Mouse (Mus musculus): ENCODE measurements around the gene Sort1. TPM values are rescaled to one million over a fixed set of nuclear protein-coding genes. Genes with fewer than 3 reads are reported as not detected.
"Not testable (repeated sequence)": the region's sequence is repeated elsewhere in the genome, so short reads cannot be mapped to it uniquely, and the experiment has no call there.

Gene Sort1
- 100 to 1,000 TPM; 299 to 314 TPM for total RNA-seq (2021)

DNA sequence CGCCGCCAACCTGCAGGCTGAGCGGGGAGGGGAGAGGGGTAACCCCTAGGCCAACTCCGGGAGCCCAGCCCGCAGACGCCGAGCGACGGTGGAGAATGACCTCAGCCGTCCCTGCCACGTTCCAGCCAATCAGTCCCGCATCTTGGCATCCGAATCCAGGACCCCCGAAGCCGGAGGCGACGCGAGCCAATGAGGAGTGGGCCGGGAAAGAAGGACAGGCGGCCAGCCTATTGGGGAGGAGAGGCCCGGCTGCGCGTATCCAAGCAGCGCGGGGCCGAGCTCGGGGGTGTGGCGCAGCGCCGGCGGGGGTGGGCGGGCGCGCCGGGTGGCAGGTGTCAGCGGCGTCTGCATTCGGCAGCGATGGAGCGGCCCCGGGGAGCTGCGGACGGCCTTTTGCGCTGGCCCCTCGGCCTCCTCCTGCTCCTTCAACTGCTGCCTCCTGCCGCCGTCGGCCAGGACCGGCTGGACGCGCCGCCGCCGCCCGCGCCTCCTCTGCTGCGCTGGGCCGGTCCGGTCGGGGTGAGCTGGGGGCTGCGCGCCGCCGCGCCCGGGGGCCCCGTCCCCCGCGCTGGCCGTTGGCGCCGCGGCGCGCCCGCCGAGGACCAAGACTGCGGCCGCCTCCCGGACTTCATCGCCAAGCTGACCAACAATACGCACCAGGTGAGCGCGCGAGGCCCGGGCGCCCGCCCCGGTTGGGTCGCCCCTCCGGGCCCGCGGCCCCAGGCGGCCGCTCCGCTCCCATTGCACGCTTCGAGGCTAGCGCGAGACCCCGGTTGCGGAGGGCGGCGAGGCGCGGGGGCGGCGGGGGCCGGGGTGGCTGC, at the start of gene Sort1:
Gene Sort1, plus strand, starts transcription at position 302 of the 821 bp plus-strand sequence.
- intact Hi-C loops (cut with DNase I), result loop anchor here (5.0 kb wide), 2 partner anchors 73 to 278 kb away; partner anchors contain the start of gene Tmem167b
- peak; percentile 90 to 91 for DNase-seq (ENCODE audit: low spot score in 2 of 2)

DNA sequence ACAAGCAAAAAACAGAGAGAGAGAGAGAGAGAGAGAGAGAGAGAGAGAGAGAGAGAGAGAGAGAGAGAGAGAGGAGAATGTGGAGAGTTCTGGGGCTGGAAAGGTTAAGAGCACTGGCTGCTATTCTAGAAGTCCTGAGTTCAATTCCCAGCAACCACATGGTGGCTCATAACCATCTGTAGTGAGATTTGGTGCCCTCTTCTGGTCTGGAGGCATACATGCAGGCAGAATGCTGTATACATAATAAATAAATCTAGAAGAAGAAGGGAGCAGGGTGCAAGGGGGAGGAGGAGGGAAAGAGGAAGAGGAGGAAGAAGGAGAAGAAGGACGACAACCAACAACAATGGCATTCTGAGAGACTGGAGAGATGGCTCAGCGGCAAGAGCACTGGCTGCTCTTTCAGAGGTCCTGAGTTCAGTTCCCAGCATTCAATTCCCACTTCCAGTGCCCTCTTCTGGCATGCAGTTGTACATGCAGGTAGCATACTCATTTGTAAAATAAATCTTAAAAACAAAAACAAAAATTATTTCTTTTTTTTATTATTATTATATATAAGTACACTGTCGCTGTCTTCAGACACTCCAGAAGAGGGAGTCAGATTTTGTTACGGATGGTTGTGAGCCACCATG, 46.3 kb upstream of the Sort1 start:
- DNase-seq (ENCODE audit: low spot score in 2 of 2); intact Hi-C loops (cut with DNase I): not testable (repeated sequence)

DNA sequence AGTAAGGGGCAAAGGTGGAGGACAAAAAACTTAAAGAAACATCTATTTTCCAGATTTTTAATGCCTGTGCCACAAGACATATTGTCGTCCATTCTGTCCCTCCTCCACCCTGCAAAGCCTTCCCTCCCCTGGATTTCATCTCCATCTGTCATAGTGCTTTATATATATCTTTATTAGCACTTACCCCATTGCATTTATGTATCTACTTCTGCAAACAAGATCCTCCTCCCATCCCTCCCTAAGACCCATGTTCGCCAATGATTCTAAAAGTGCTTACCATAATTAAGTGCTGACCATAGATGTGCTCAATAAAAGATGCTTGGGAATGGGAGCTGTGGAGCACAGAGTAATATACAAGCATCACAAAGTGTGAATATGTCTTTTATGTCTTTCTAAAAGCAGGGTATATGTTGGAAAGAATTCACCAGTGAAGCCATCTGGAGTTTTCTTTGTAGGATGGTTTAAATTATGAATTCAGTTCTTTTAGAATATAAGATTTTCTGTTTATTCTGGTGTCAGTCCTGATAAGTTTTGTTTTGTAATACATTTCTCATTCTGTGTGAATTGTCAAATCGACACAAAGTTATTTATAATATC, 42.5 kb upstream of the Sort1 start:
- no peak for DNase-seq (ENCODE audit: low spot score in 2 of 2)
- intact Hi-C loops (cut with DNase I), result no loop called here

DNA sequence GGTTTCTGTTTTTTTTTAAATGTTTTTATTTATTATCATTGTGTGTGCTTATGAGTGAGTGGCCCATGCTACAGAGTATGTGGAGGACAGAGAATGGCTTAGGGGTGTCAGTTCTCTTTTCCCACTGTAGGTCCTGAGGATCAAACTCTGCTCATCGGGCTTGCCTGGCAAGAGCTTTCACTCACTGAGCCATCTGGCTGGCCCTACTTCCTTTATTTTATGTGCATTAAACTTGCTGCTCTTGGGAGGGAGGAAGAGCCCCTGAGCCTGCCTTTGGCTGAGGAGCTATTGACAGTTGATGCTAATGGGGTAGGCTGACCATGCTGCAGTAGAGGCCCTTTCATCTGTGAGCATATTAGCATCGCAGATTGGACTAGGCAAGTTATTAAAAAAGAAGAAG, 37.0 kb upstream of the Sort1 start:
- intact Hi-C loops (cut with DNase I), result no loop called here
- DNase-seq (ENCODE audit: low spot score in 2 of 2), result no peak

DNA sequence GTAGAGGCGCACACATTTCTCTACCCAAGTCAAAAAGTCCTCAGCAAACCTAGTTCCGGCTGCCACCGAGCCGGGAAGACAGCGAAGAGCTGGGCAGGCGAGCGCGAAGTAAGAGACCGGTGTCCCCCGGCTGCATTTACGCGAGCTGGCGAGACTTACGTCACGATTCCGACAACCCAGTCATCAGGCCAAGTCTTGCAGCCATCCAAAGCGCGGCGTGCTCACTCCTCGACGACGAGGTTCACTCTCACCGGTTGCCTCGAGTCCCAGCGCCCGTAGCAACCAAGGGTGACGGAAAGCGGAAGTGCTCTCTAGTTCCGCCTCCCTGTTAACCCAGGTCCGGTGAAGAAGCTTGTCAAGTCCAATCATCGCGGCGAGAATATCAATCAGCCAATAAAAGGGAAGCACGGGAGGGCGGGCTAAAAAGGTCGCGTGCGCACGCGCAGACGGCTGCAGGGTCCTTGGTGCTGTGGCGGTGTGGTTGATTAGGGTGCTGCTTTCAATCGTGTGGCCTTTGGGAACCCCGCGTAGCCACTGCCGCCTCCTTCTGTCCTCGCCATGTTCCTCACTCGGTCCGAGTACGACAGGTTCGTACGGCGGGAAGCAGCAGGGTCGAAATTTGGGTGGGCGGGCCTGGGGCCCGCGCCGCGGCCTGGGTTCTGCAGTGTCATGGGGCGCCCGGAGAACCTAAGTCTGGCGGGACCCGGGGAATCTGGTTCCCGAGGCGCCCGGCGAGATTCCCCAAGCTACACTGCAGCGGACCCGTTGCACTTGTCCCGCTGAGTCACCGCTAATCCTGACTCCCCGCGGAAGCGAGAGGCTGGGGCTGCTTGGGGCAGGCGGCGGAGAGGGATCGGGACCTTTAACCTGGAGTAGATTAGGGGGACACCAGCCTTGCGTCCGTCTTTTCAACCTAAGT, 26.9 kb upstream of the Sort1 start, which contains the start of gene Psma5:
Gene Psma5, plus strand, starts transcription at position 208 of the 919 bp plus-strand sequence.
- DNase-seq (ENCODE audit: low spot score in 2 of 2), result peak; percentile 91 to 93
- intact Hi-C loops (cut with DNase I), result loop anchor here (2.0 to 5.0 kb wide), 2 partner anchors 46 to 95 kb away; partner anchors contain the start of gene Atxn7l2

DNA sequence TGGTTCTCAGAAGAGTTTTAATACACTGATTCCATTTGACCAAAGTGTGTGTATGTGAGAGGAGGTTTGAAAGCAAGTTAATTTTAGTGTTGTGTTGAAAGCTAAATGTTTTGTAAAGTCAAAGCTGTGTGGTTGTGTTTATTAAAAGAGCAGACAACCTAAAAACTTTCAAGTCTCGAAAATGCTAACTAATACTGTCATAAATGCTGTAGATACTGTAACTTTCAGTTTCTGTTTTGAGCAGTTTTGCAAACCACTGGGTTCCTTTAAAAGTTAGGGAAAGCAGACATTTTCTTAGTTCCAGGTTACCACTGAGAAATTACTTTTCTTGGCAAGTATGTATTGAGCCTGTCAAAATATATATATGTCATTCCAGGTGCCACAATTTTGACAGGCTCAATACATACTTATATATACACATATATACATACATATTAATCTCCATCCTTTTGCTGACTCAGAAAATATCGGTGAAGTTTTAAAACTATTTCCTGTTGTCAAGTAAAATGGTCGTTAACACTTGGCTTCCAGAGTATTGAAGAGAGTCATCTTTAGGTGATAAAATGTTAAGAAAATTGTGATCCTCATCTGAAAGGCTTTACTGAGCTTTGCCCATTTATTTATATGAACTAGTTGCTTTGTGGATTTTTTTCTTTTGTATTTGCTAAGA, 25.9 kb upstream of the Sort1 start:
- intact Hi-C loops (cut with DNase I), result loop anchor here (2.0 to 5.0 kb wide), 2 partner anchors 47 to 96 kb away; partner anchors contain the start of gene Atxn7l2
- DNase-seq (ENCODE audit: low spot score in 2 of 2), result no peak

DNA sequence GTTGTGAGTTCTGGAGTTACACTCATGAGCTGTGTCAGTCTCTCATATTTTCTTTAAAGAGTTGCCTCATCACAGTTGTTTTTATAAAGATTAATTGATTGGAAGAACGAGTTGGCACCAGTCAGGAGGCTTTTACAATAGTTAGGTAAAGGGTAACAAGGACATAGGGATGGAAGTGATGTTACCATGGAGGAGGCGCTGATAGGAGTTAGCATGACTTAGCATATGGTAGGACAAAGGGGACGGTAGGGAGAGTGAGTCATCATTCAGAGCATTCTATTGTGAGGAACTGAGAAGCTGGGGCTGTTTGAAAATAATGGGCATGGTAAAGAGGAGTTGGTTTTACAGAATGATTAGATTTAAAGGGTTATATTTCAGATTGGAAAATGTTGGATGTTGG, 24.6 kb upstream of the Sort1 start:
- DNase-seq (ENCODE audit: low spot score in 2 of 2), result no peak
- intact Hi-C loops (cut with DNase I), result loop anchor here (5.0 kb wide), 1 partner anchor 97 kb away; no protein-coding TSS in a partner anchor

GRCm38 (mm10) chr3:108279495-108279894, 4.4 kb upstream of the Sort1 start:
- intact Hi-C loops (cut with DNase I), result loop anchor here (5.0 kb wide), 1 partner anchor 112 kb away; no protein-coding TSS in a partner anchor
- DNase-seq (ENCODE audit: low spot score in 2 of 2), result not testable (repeated sequence)

DNA sequence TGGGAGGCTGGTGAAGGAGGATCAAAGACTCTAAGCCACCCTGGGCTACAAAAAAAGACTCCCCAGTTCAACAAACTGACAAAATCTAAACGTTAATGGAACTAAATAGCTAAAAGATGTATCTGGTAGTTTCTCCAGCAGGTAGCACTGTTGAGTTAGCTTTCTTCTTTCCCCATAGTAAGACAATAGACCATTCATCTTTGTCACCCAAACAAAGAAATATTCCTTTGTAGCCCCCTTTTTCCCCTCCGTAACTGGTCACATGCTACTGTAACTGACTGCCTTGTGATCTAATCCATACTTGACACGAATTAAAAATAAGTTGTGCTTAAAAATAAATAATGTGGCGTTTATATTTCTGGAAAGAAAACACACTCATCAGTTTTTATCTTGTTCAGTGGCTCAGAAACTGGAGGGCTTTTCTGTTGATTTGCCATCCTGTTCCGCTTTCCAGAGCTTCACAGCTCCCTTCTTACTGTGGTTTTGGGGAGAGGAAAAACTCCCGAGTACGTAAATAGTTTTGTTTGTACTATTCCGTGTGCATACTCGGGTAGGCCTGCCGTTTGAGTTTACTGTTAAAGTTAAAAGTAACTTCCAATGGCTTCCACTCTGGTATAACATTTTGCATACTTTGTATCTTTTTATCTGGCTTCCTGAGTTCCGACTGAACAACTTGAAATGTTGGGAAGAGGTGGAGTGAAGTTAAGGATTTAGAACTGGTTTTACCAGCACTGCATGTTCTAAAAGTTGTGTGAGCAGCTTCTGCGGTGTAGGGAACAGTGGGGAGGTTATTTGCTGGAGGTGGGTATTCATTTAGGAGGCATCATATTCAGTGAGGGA, 1.3 kb upstream of the Sort1 start:
- no peak for DNase-seq (ENCODE audit: low spot score in 2 of 2)
- intact Hi-C loops (cut with DNase I), result loop anchor here (1.0 to 5.0 kb wide), 3 partner anchors 75 to 280 kb away; partner anchors contain the start of gene Tmem167b

DNA sequence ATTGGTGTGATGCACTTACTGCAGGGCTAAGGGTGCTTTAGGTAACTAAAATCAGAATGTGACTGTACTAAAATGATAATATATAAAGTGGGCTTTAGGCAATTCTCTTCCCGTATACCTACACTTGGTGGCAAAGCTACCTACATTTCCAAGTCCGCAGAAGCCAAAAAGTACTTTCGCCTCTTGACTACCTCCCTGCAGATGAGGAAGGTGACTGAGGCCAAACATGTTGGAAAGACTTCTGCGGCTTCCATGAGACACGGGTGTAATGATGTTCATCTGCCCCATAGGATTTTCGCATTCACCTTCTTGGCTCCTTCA, 681 bp upstream of the Sort1 start:
- peak in 1 of 2 experiments; percentile 18 for DNase-seq (ENCODE audit: low spot score in 2 of 2)
- intact Hi-C loops (cut with DNase I), result loop anchor here (5.0 kb wide), 2 partner anchors 74 to 279 kb away; partner anchors contain the start of gene Tmem167b

- DNase-seq (ENCODE audit: low spot score in 2 of 2), result no peak
- intact Hi-C loops (cut with DNase I), result loop anchor here (5.0 kb wide), 1 partner anchor 42 kb away; no protein-coding TSS in a partner anchor
These were observed 1.3 kb downstream of the Sort1 start for GRCm38 (mm10) chr3:108285078-108285711.

GRCm38 (mm10) chr3:108286671-108287439, 3.0 kb downstream of the Sort1 start:
- DNase-seq (ENCODE audit: low spot score in 2 of 2), result no peak
- intact Hi-C loops (cut with DNase I), result loop anchor here (5.0 kb wide), 1 partner anchor 40 kb away; no protein-coding TSS in a partner anchor

- intact Hi-C loops (cut with DNase I), result loop anchor here (5.0 kb wide), 1 partner anchor 39 kb away; no protein-coding TSS in a partner anchor
- DNase-seq (ENCODE audit: low spot score in 2 of 2), result peak in 1 of 2 experiments; percentile 27
These were observed 4.2 kb downstream of the Sort1 start for GRCm38 (mm10) chr3:108287811-108288805.

DNA sequence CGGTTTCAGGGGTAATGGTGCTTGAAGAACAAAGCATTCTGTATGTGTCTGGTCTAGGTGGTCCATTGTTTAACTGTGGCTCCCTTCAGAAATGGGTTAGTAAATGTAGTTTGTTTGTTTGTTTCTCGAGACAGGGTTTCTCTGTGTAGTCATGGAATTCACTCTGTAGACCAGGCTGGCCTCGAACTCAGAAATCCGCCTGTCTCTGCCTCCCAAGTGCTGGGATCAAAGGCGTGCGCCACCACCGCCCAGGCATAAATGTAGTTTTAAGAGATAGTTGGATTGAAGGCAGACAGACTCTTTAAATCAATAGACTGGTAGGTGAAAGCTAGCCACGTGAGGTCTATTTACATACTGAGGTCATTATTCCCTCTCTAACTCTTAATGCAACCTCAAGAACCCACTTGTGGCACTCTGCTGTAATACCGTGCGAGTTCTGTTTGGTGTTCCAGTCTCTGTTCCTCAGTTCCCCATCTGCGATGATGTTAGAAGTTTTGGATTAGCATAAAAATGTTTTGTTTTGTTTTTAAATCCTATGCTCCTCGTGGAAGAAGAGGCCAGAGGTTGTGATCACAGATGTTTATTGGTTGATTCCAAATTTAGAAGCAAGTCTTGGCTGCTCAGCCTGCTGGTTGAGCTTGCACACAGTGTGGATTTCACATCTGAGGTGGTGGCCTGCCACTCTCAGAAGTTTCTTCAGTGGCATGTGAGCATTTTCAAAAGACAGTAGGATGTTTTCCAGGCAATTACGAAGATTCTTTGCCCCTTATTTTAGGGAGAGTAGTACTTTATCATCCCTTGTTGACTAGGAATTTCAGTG, 5.6 kb downstream of the Sort1 start:
- DNase-seq (ENCODE audit: low spot score in 2 of 2), result no peak
- intact Hi-C loops (cut with DNase I), result loop anchor here (5.0 kb wide), 1 partner anchor 38 kb away; no protein-coding TSS in a partner anchor

Data from left cerebral cortex, postnatal 36 days (tissue).